Mouse (Mus musculus): Measurements from ENCODE around the gene Arhgap8. TPM values are rescaled to one million over a fixed set of nuclear protein-coding genes. Genes with fewer than 3 reads are reported as not detected.
"Not testable (repeated sequence)": the region's sequence is repeated elsewhere in the genome, so short reads cannot be mapped to it uniquely, and the experiment has no call there.

Gene Arhgap8
- polyA plus RNA-seq, 1 experiment from 2014 or later, result 0.39 TPM

- ATAC-seq, result no peak; the same call in 1 of the 2 replicates
- WGBS, result 35% methylated on average over 8 of the region's 8 CpGs
- no peaks in the 10 kb centered on the region for H3K9me3 ChIP-seq (replicated peaks; ENCODE audit: control insufficient read depth, low read length, poor library complexity, severe bottlenecking)
- peaks cover 3% of the 10 kb centered on the region; the same call in 1 of the 2 replicates for H3K4me1 ChIP-seq (ENCODE audit: control insufficient read depth, insufficient read depth, low read length)
- no peak overlapping the region for H3K27ac ChIP-seq (ENCODE audit: low read length)
- no peaks in the 10 kb centered on the region for H3K36me3 ChIP-seq (ENCODE audit: control insufficient read depth, insufficient read depth, low read length)
- H3K4me2 ChIP-seq (ENCODE audit: low read length), result no peak overlapping the region
- no peaks in the 10 kb centered on the region; the same call in 1 of the 2 replicates for H3K27me3 ChIP-seq (ENCODE audit: control insufficient read depth, insufficient read depth, low read depth, low read length)
- H3K4me3 ChIP-seq (ENCODE audit: low read depth, low read length), result no peak overlapping the region
- no peak overlapping the region for H3K9ac ChIP-seq (ENCODE audit: low read depth, low read length)
These were observed 43.0 kb downstream of the Arhgap8 start for GRCm38 (mm10) chr15:84762712-84763422.

GRCm38 (mm10) chr15:84763423-84763812 lies 43.6 kb downstream of the Arhgap8 start:
- Histone ChIP-seq H3K36me3 (ENCODE audit: control insufficient read depth, insufficient read depth, low read length) (no peaks in the 10 kb centered on the region), H3K4me1 (ENCODE audit: control insufficient read depth, insufficient read depth, low read length) (peaks cover 3% of the 10 kb centered on the region; the same call in 1 of the 2 replicates), H3K9ac (ENCODE audit: low read depth, low read length) (no peak overlapping the region), H3K27me3 (ENCODE audit: control insufficient read depth, insufficient read depth, low read depth, low read length) (no peaks in the 10 kb centered on the region; the same call in 1 of the 2 replicates), H3K4me3 (ENCODE audit: low read depth, low read length) (no peak overlapping the region), H3K27ac (ENCODE audit: low read length) (no peak overlapping the region), H3K9me3 (replicated peaks; ENCODE audit: control insufficient read depth, low read length, poor library complexity, severe bottlenecking) (no peaks in the 10 kb centered on the region), H3K4me2 (ENCODE audit: low read length) (no peak overlapping the region)
- 15% methylated on average over 7 of the region's 7 CpGs for WGBS
- ATAC-seq, result no peak

GRCm38 (mm10) chr15:84766621-84767020 lies 46.8 kb downstream of the Arhgap8 start:
- H3K4me1 ChIP-seq (ENCODE audit: control insufficient read depth, insufficient read depth, low read length), result peaks cover 3% of the 10 kb centered on the region; the same call in 1 of the 2 replicates
- 45% methylated on average over 10 of the region's 10 CpGs for WGBS
- H3K9me3 ChIP-seq (replicated peaks; ENCODE audit: control insufficient read depth, low read length, poor library complexity, severe bottlenecking), result no peaks in the 10 kb centered on the region
- H3K36me3 ChIP-seq (ENCODE audit: control insufficient read depth, insufficient read depth, low read length), result no peaks in the 10 kb centered on the region
- no peak for ATAC-seq
- H3K9ac ChIP-seq (ENCODE audit: low read depth, low read length), result no peak overlapping the region
- no peaks in the 10 kb centered on the region; the same call in 1 of the 2 replicates for H3K27me3 ChIP-seq (ENCODE audit: control insufficient read depth, insufficient read depth, low read depth, low read length)
- no peak overlapping the region for H3K27ac ChIP-seq (ENCODE audit: low read length)
- no peak overlapping the region for H3K4me2 ChIP-seq (ENCODE audit: low read length)
- H3K4me3 ChIP-seq (ENCODE audit: low read depth, low read length), result no peak overlapping the region

GRCm38 (mm10) chr15:84768531-84768930 lies 48.7 kb downstream of the Arhgap8 start:
- not testable (repeated sequence) for H3K36me3 ChIP-seq (ENCODE audit: control insufficient read depth, insufficient read depth, low read length); H3K4me3 ChIP-seq (ENCODE audit: low read depth, low read length); ATAC-seq; H3K27ac ChIP-seq (ENCODE audit: low read length); H3K4me2 ChIP-seq (ENCODE audit: low read length); H3K9ac ChIP-seq (ENCODE audit: low read depth, low read length); H3K27me3 ChIP-seq (ENCODE audit: control insufficient read depth, insufficient read depth, low read depth, low read length); H3K4me1 ChIP-seq (ENCODE audit: control insufficient read depth, insufficient read depth, low read length); H3K9me3 ChIP-seq (replicated peaks; ENCODE audit: control insufficient read depth, low read length, poor library complexity, severe bottlenecking)
- WGBS, result 76% methylated on average over 3 of the region's 4 CpGs

- H3K9ac ChIP-seq (ENCODE audit: low read depth, low read length), result no peak overlapping the region
- no peaks in the 10 kb centered on the region for H3K27me3 ChIP-seq (ENCODE audit: control insufficient read depth, insufficient read depth, low read depth, low read length)
- H3K4me2 ChIP-seq (ENCODE audit: low read length), result no peak overlapping the region
- ATAC-seq, result no peak
- H3K9me3 ChIP-seq (replicated peaks; ENCODE audit: control insufficient read depth, low read length, poor library complexity, severe bottlenecking), result no peaks in the 10 kb centered on the region
- no peak overlapping the region for H3K27ac ChIP-seq (ENCODE audit: low read length)
- 83% methylated on average over 11 of the region's 11 CpGs for WGBS
- no peaks in the 10 kb centered on the region for H3K36me3 ChIP-seq (ENCODE audit: control insufficient read depth, insufficient read depth, low read length)
- no peak overlapping the region for H3K4me3 ChIP-seq (ENCODE audit: low read depth, low read length)
- peaks cover 4% of the 10 kb centered on the region for H3K4me1 ChIP-seq (ENCODE audit: control insufficient read depth, insufficient read depth, low read length)
These were observed 49.9 kb downstream of the Arhgap8 start for GRCm38 (mm10) chr15:84769641-84770341.

GRCm38 (mm10) chr15:84772191-84773111 lies 52.6 kb downstream of the Arhgap8 start:
- no peak overlapping the region for H3K4me2 ChIP-seq (ENCODE audit: low read length)
- H3K9me3 ChIP-seq (replicated peaks; ENCODE audit: control insufficient read depth, low read length, poor library complexity, severe bottlenecking), result no peaks in the 10 kb centered on the region
- no peaks in the 10 kb centered on the region for H3K36me3 ChIP-seq (ENCODE audit: control insufficient read depth, insufficient read depth, low read length)
- WGBS, result 74% methylated on average over 21 of the region's 21 CpGs
- H3K9ac ChIP-seq (ENCODE audit: low read depth, low read length), result no peak overlapping the region
- no peak overlapping the region for H3K27ac ChIP-seq (ENCODE audit: low read length)
- H3K4me3 ChIP-seq (ENCODE audit: low read depth, low read length), result no peak overlapping the region
- peaks cover 12% of the 10 kb centered on the region for H3K4me1 ChIP-seq (ENCODE audit: control insufficient read depth, insufficient read depth, low read length)
- 0 out of 2 replicates have a peak, but pooled peaks have one; percentile 38 for ATAC-seq
- no peaks in the 10 kb centered on the region for H3K27me3 ChIP-seq (ENCODE audit: control insufficient read depth, insufficient read depth, low read depth, low read length)

- 7% methylated on average over 20 of the region's 20 CpGs for WGBS
- H3K36me3 ChIP-seq (ENCODE audit: control insufficient read depth, insufficient read depth, low read length), result no peaks in the 10 kb centered on the region
- peaks cover 12% of the 10 kb centered on the region for H3K4me1 ChIP-seq (ENCODE audit: control insufficient read depth, insufficient read depth, low read length)
- H3K4me2 ChIP-seq (ENCODE audit: low read length), result peak overlapping the region; percentile 39
- H3K9me3 ChIP-seq (replicated peaks; ENCODE audit: control insufficient read depth, low read length, poor library complexity, severe bottlenecking), result no peaks in the 10 kb centered on the region
- no peak overlapping the region for H3K4me3 ChIP-seq (ENCODE audit: low read depth, low read length)
- H3K27ac ChIP-seq (ENCODE audit: low read length), result 0 out of 2 replicates have a peak overlapping the region, but pooled peaks have one; percentile 11
- no peaks in the 10 kb centered on the region for H3K27me3 ChIP-seq (ENCODE audit: control insufficient read depth, insufficient read depth, low read depth, low read length)
- ATAC-seq, result no peak
- H3K9ac ChIP-seq (ENCODE audit: low read depth, low read length), result peak overlapping the region; percentile 24; the same call in 1 of the 2 replicates
These were observed 55.7 kb downstream of the Arhgap8 start for GRCm38 (mm10) chr15:84775421-84776174.

GRCm38 (mm10) chr15:84778587-84778986 lies 58.7 kb downstream of the Arhgap8 start:
- peaks cover 12% of the 10 kb centered on the region for H3K4me1 ChIP-seq (ENCODE audit: control insufficient read depth, insufficient read depth, low read length)
- no peak for ATAC-seq
- no peaks in the 10 kb centered on the region for H3K27me3 ChIP-seq (ENCODE audit: control insufficient read depth, insufficient read depth, low read depth, low read length)
- no peak overlapping the region for H3K27ac ChIP-seq (ENCODE audit: low read length)
- H3K9ac ChIP-seq (ENCODE audit: low read depth, low read length), result no peak overlapping the region
- no peaks in the 10 kb centered on the region for H3K9me3 ChIP-seq (replicated peaks; ENCODE audit: control insufficient read depth, low read length, poor library complexity, severe bottlenecking)
- no peak overlapping the region for H3K4me2 ChIP-seq (ENCODE audit: low read length)
- WGBS, result 32% methylated on average over 5 of the region's 5 CpGs
- no peak overlapping the region for H3K4me3 ChIP-seq (ENCODE audit: low read depth, low read length)
- H3K36me3 ChIP-seq (ENCODE audit: control insufficient read depth, insufficient read depth, low read length), result no peaks in the 10 kb centered on the region

Measured in midbrain, embryonic 16.5 days (tissue).